Mouse (Mus musculus) liver, embryonic 18 days (tissue): Measurements from ENCODE around the gene Mlxipl. TPM values are rescaled to one million over a fixed set of nuclear protein-coding genes. Genes with fewer than 3 reads are reported as not detected.

Experiments
- polyA plus RNA-seq: library from polyadenylated mRNA; depleted of rRNA; stranded (reverse); fragments of >200 nt; gene quantifications from 2 replicates; pipeline ENCODE4 v1.2.3, GENCODE M21; 2012; rRNA removed

The Mlxipl gene
- polyA plus RNA-seq, result 23.7 and 27.5 TPM in 2 replicates

DNA sequence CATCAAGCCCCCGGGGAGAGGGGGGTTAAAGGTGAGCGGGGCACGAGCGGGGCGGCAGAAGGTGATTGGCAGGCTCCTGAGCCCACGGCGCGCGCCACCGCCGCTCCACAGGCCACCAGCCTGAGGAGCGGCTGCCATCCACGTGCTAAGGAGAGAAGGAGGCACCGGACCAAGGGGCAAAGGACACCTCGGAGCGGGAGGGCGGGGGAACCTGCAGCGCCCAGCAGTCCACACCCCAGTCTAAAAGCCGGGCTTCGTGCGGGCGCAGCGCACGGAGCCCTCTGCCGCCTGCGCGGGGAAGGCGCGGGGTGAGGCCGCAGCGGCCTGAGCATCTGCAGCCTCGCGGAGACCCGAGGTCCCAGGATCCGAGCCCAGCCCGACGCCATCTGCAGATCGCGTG lies at the start of gene Mlxipl:
TSS of gene Mlxipl (plus strand) at position 238 of the 400 bp plus-strand sequence.

DNA sequence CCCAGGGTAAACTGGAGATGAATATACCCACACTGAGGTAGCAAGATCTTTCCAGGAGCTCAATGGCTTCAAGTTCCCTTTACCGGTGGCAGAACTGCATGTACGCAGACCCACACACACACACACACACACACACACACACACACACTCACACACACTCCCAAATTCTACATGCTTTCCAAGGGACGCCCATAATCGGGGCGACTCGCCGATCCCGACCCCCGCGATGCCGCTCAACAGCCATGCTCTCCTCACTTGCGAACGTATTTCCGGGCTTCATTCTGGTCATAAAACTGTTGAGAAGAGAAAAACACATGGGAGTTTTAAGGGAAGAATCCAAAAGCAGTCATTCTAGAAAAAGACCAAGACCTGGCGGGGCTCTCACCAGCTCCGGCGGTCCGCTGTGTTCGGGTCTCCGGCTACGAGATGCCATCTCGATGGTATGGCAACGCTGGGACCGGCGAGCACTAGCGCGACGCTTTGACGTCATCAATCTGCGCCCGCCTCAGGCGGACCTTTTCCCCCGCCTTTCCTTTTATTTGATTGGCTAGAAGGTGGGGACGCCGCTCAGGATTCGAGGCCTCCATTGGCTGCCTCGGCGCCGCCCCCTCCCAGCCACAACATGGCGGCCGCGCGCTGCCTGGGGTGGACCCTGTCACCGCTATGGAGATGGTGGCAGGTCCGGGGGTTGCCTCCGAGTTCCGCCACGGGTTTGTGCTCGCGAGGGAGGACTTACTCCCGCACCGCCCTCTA lies 25.9 kb upstream of the Mlxipl start, which contains the start of gene Dnajc30:
TSS of gene Dnajc30 (plus strand) at position 574 of the 753 bp plus-strand sequence.

DNA sequence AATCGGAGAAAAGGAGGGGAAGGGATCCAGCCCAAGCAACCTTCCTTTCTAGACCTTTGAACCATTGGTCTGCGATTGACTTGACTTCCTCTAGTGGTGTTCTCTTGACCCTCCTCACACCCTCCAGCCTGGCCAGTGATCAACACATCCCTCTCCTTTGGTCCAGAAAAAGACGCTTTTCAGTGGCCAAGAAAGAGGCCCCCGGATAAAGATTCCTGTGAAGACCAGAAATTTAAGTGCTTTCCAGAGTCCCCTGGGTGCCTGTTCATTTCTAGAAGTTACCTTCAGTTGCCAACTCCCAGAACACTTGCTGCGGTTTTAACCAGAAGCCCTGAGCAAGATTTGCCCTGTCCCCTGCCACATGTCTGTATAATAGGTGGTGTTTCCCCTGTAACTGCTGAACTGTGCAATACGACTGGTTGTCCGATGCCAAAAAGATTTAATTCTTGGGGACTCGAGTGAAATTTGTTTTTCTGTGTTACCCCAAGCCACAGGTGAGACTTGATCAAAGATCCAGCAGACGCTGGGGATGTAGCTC lies 24.7 kb upstream of the Mlxipl start, which contains the start of gene Bud23:
TSS of gene Bud23 (minus strand) at position 51 of the 538 bp plus-strand sequence.

DNA sequence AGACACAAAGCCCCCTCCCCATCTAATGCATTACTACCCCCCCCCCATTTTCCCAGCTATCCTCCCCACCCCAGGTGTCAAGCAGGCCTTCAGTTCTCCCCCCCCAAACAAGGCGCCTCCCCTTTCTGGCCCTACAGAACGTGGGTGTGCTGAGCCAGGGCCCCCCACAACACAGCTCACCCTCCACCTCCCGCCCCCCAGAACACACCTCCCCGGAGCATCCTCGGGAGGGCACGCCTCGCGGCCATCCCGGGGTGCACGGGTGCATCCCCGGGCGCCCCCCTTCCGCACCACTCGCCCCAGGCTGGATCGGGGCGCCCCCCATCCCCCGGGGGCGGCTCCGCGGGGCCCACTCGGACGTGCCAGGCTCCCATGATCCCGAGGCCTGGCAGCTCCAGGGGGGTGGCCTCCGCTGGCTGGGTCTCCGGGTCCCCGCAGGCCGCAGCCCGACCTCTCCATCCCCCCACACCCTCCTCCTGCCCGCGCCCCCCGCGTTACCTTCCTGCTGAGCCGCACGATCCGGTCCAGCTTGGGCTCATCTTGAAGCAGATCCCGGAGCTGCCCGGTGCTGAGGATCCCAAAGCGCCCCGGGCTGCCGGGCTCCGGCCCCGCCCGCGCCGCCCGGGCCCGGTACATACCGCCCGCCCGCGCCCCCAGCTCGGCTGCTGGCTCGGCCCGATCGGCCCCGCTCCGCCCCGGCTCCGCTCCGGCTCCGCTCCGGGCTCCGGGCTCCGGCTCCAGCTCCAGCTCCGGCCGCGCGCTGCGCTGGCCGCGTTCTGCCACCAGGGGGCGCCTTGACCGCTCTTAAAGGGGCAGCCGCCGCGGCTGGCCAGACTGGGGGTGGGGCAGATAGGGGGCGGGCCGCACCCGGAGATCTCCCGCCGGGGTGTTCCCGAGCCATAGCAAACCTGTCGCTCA lies 11.9 kb upstream of the Mlxipl start, which contains the start of gene Vps37d:
TSS of gene Vps37d (minus strand) at position 703 of the 918 bp plus-strand sequence.

DNA sequence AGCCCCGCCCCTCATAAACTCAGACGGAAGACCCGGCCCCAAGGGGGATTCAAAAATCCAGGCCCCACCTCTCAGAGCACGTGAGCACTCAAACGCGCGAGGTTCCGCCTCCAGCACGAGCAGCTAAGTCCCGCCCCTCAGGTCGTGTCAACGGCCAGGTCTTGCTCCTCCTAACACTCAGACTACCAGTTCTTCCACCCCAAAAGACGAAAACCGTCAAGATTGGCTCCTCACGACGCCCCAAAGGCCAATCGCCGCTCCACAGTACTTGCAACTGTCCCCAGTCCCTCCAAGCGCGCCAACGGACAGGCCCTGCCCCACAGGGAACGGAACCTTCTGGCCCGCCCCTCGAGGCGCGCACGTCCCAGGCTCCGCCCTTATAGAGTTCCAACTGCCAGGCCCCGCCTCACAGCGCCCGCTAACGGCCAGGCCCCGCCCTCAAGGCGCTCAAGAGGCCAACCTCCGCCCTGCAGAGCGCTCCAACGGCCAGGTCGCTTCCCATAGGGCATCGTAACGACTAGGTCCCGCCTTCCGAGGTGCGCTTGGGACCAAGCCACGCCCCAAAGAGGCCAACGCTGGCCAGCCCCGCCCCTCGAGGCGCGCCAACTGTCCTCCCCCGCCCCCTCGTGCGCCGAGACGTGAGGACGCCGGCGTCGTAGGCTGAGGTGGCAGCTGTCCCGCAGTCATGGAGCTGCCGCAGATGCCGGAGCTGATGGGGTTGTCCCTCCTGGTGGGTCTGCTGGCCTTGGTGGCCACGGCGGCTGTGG lies 59.5 kb downstream of the Mlxipl start, which contains the start of gene Tbl2:
TSS of gene Tbl2 (plus strand) at position 605 of the 767 bp plus-strand sequence.

DNA sequence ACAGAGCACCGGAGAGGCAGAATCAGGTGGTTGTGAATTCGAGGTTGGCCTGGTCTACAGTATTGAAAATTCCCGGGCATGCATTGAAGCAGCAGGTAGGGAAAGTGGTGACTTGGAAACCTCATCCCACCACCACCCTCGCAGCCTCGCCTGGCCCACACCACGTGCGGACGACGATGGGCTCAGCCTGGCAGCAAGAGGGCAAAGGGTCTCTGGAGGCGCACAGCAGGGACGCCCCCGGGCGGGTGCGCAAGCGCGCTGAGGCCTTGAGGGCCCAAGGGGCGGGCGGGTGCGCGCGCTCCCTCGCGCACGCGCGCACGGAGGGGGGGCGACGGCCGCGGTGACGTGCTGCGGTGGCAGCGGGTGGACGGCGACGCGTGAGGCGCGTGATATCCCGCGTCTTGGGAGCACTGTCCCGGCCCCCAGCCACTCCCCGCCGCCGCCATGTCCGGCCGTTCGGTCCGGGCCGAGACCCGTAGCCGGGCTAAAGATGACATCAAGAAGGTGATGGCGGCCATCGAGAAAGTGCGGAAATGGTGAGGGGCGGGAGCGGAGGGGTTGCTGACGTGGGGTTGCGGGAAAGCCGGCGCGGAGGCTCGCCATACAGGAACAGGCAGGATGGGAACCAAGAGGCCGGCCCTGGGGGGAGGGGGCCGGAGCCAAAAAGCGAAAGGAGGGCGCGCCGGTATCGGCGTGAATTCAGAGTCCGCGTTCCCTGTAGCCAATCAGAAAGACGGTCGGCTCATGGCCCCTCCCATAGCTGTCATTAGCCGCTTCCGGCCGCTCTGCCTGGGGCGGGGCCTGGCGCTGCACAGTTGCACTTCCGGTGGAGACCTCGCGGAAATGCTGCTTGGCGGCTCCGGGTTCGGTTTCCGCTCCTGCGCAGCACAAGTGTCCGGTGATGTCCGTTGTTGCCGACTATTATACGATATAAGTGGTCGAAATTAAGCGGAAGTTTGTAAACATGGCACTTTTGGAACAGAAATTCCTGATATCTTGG lies 78.7 kb downstream of the Mlxipl start, which contains the start of gene Bcl7b:
TSS of gene Bcl7b (plus strand) at position 221 of the 1,000 bp plus-strand sequence.

DNA sequence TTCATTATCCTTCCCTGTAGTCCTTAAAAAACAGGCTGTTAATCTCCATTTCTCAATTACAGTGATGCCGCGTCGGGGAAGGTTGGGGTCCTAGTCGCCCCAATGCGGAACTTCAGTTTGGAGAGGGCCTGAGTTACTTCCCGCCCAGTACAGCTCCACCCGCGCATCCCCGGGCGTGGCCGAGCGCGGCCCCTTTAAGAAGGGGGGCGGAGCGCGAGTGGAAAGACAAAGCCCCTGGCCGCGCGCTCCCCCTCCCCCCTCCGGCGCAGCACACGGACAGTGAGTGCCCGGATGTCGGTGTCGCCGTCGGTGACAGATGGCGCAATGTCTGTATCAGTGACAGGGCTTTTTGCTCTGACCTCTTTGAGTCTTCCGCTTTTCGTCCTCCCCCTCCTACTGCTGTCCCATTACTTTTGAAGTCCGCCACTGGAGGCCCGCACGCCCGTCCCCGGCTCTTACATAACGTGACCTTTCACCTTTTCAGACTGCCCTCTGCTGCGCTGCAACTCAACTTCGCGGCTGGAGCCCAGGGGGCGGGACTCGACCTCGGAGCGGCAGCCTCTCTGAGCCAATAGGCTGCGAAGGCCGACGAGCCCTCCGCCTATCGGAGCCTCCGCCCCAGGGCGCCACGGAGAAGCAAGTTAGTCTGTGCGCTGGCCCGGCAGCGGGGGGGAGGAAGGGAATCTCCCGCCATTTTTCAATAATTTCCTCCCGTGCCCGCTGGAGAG lies 97.1 kb downstream of the Mlxipl start, which contains the start of gene Baz1b:
TSS of gene Baz1b (plus strand) at position 644 of the 728 bp plus-strand sequence.

Other genes starting within 250 kb of the Mlxipl start
- gene Tmem270, start 183.2 kb upstream of the Mlxipl start, polyA plus RNA-seq, result 0.04 TPM in 1 of 2 replicates, not detected in the other
- 72.8 and 89.4 TPM in 2 replicates for gene Cldn13, start 174.4 kb upstream of the Mlxipl start, polyA plus RNA-seq
- gene Mettl27, start 157.5 kb upstream of the Mlxipl start, polyA plus RNA-seq, result 11.7 and 14.0 TPM in 2 replicates
- 0.77 and 0.88 TPM in 2 replicates for gene Cldn4, start 143.0 kb upstream of the Mlxipl start, polyA plus RNA-seq
- gene Cldn3, start 103.7 kb upstream of the Mlxipl start, polyA plus RNA-seq, result 4.7 and 6.8 TPM in 2 replicates
- 32.2 and 35.0 TPM in 2 replicates for gene Abhd11, start 80.7 kb upstream of the Mlxipl start, polyA plus RNA-seq
- gene Stx1a, start 66.4 kb upstream of the Mlxipl start, polyA plus RNA-seq, result 4.6 and 4.8 TPM in 2 replicates
- gene Dnajc30, start 25.7 kb upstream of the Mlxipl start, polyA plus RNA-seq, result 14.4 and 14.5 TPM in 2 replicates
- gene Bud23, start 24.9 kb upstream of the Mlxipl start, polyA plus RNA-seq, result 31.9 and 33.4 TPM in 2 replicates
- 0.45 and 0.55 TPM in 2 replicates for gene Vps37d, start 11.6 kb upstream of the Mlxipl start, polyA plus RNA-seq
- 5.9 and 6.0 TPM in 2 replicates for gene Tbl2, start 59.8 kb downstream of the Mlxipl start, polyA plus RNA-seq
- 9.2 and 10.1 TPM in 2 replicates for gene Bcl7b, start 78.4 kb downstream of the Mlxipl start, polyA plus RNA-seq
- gene Baz1b, start 97.4 kb downstream of the Mlxipl start, polyA plus RNA-seq, result 13.8 and 16.7 TPM in 2 replicates
- 0.13 and 0.14 TPM in 2 replicates for gene Fzd9, start 161.3 kb downstream of the Mlxipl start, polyA plus RNA-seq